ENCODE assay signal across 18 mouse cellular contexts in genomic region chr6:100355858-100356257, GRCm38 (mm10).
"Had no signal": no experiment of that assay in that cellular context is flagged by ENCODE, and none has a peak within 500 bp of the region (broad histone marks: within the 10 kb centered on the region; RNA-seq: fewer than 3 reads in every experiment).

No protein-coding gene starts in this region.

- H3K9ac ChIP-seq: liver, embryonic 14.5 days; lung, embryonic 15.5 days; midbrain, embryonic 15.5 days; neural tube, embryonic 12.5 days; neural tube, embryonic 15.5 days had no signal

- H3K4me3 ChIP-seq: left cerebral cortex, adult 2 months; lung, embryonic 15.5 days; midbrain, embryonic 15.5 days; neural tube, embryonic 12.5 days; neural tube, embryonic 15.5 days had no signal

- H3K27me3 ChIP-seq: lung, embryonic 15.5 days; midbrain, embryonic 15.5 days; neural tube, embryonic 12.5 days; neural tube, embryonic 15.5 days had no signal

- H3K4me2 ChIP-seq: liver, embryonic 11.5 days; lung, embryonic 15.5 days; midbrain, embryonic 11.5 days; midbrain, embryonic 15.5 days; neural tube, embryonic 12.5 days; neural tube, embryonic 15.5 days had no signal

- H3K4me1 ChIP-seq: lung, embryonic 15.5 days; midbrain, embryonic 15.5 days; neural tube, embryonic 12.5 days; neural tube, embryonic 15.5 days had no signal

- H3K27ac ChIP-seq: kidney, postnatal 0 days; left cerebral cortex, adult 2 months; liver, embryonic 14.5 days; lung, embryonic 15.5 days; midbrain, embryonic 15.5 days; neural tube, embryonic 12.5 days; neural tube, embryonic 15.5 days had no signal

- H3K36me3 ChIP-seq: lung, embryonic 15.5 days; midbrain, embryonic 15.5 days; neural tube, embryonic 12.5 days; neural tube, embryonic 15.5 days had no signal

- H3K9me3 ChIP-seq: lung, embryonic 15.5 days; midbrain, embryonic 15.5 days; neural tube, embryonic 12.5 days; neural tube, embryonic 15.5 days had no signal

- ATAC-seq: midbrain, embryonic 15.5 days had no signal

- DNase-seq: kidney, postnatal 25 days; layer of hippocampus, postnatal 36 days; lung, adult 18-20 months; lung, postnatal 10 days; lung, postnatal 4 days; right cerebral cortex, adult 18-20 months; right cerebral cortex, postnatal 14 days; right cerebral cortex, postnatal 4 days; thymus, postnatal 36 days had no signal
